Mouse (Mus musculus) MEL (cell line): ENCODE measurements around the gene Cbx8. TPM values are rescaled to one million over a fixed set of nuclear protein-coding genes. Genes with fewer than 3 reads are reported as not detected.

ENCODE experiments used
- DNase-seq: peaks from one replicate; pipeline ENCODE4 v3.0.0; 2011; ENCODE audit warnings: low read depth, low spot score
- H3K27ac ChIP-seq: 2 replicates; pipeline ENCODE4 v1.5.1; 2012; ENCODE audit warnings: low read depth, mild to moderate bottlenecking, control low read depth, low read length, moderate library complexity; ENCODE audit not compliant: control insufficient read depth
- H3K27me3 ChIP-seq, 2 experiments: fragments of 150-350 bp in 1 of 2; sonication (generic) in 1 of 2; 2 replicates each; pipeline ENCODE4 v1.6.1; 2012; ENCODE audit warnings: low read length in 2 of 2, mild to moderate bottlenecking in 2 of 2, improper control_type of control experiment in 1 of 2, moderate library complexity in 1 of 2; ENCODE audit not compliant: insufficient read depth in 2 of 2, control insufficient read depth in 1 of 2
- H3K36me3 ChIP-seq, 2 experiments: 2 replicates each; pipeline ENCODE4 v1.6.1; 2012 to 2014; ENCODE audit warnings: low read length in 2 of 2, improper control_type of control experiment in 1 of 2, inconsistent platforms in 1 of 2, mild to moderate bottlenecking in 1 of 2; ENCODE audit not compliant: insufficient read depth in 2 of 2, control insufficient read depth in 1 of 2
- H3K4me1 ChIP-seq, 2 experiments: fragments of 150-350 bp in 1 of 2; sonication (generic) in 1 of 2; 2 replicates each; pipeline ENCODE4 v1.6.1; 2012; ENCODE audit warnings: low read length in 2 of 2, improper control_type of control experiment in 1 of 2, mild to moderate bottlenecking in 1 of 2; ENCODE audit not compliant: insufficient read depth in 2 of 2, control insufficient read depth in 1 of 2
- H3K4me3 ChIP-seq, 2 experiments: fragments of 150-350 bp in 1 of 2; sonication (generic) in 1 of 2; 2 replicates each; pipeline ENCODE4 v1.5.1; 2012; ENCODE audit warnings: low read depth in 2 of 2, low read length in 2 of 2, mild to moderate bottlenecking in 2 of 2, moderate library complexity in 2 of 2, control low read depth in 1 of 2, improper control_type of control experiment in 1 of 2; ENCODE audit not compliant: control insufficient read depth in 1 of 2, insufficient read depth in 1 of 2
- H3K79me2 ChIP-seq: 2 replicates; pipeline ENCODE4 v1.6.1; 2012; ENCODE audit warnings: mild to moderate bottlenecking, low read length, moderate library complexity; ENCODE audit not compliant: control insufficient read depth, poor library complexity, insufficient read depth
- H3K9ac ChIP-seq: 2 replicates; pipeline ENCODE4 v1.6.1; 2012; ENCODE audit warnings: low read depth, mild to moderate bottlenecking, control low read depth, low read length, moderate library complexity; ENCODE audit not compliant: control insufficient read depth, poor library complexity, severe bottlenecking
- H3K9me3 ChIP-seq: fragments of 150-350 bp; sonication (generic); replicated peaks from 2 replicates; pipeline ENCODE4 v1.6.1; 2012; ENCODE audit warnings: mild to moderate bottlenecking, low read length, improper control_type of control experiment, moderate library complexity; ENCODE audit not compliant: insufficient read depth
- BHLHE40 ChIP-seq: IDR thresholded peaks from 2 replicates; pipeline ENCODE4 v1.6.1; 2012; ENCODE audit warnings: low read depth, mild to moderate bottlenecking, inconsistent platforms, low read length, improper control_type of control experiment, borderline replicate concordance
- CHD1 ChIP-seq: IDR thresholded peaks from 2 replicates; pipeline ENCODE4 v1.6.1; 2012; ENCODE audit warnings: low read depth, mild to moderate bottlenecking, inconsistent platforms, low read length, improper control_type of control experiment
- ELF1 ChIP-seq: IDR thresholded peaks from 2 replicates; pipeline ENCODE4 v1.6.1; 2014; ENCODE audit warnings: low read depth, mild to moderate bottlenecking, inconsistent platforms, low read length, improper control_type of control experiment, moderate library complexity
- EP300 ChIP-seq, 2 experiments: IDR thresholded peaks; 2 replicates each; pipeline ENCODE4 v1.6.1; 2011; ENCODE audit warnings: improper control_type of control experiment in 2 of 2, low read length in 2 of 2, low read depth in 1 of 2, mild to moderate bottlenecking in 1 of 2
- GATA1 ChIP-seq: IDR thresholded peaks from 2 replicates; pipeline ENCODE4 v1.6.1; 2011; ENCODE audit warnings: low read depth, low read length, improper control_type of control experiment
- JUND ChIP-seq: IDR thresholded peaks from 2 replicates; pipeline ENCODE4 v1.6.1; 2011; ENCODE audit warnings: low read depth, mild to moderate bottlenecking, improper control_type of control experiment, low read length
- KAT2A ChIP-seq: conservative IDR thresholded peaks from 2 replicates; pipeline ENCODE4 v1.6.1; 2012; ENCODE audit warnings: low read depth, low read length, improper control_type of control experiment, inconsistent platforms
- MAFK ChIP-seq: IDR thresholded peaks from 2 replicates; pipeline ENCODE4 v1.6.1; 2011; ENCODE audit warnings: low read depth, mild to moderate bottlenecking, low read length, improper control_type of control experiment, borderline replicate concordance
- MAX ChIP-seq: IDR thresholded peaks from 2 replicates; pipeline ENCODE4 v1.6.1; 2011; ENCODE audit warnings: low read length, improper control_type of control experiment
- MAZ ChIP-seq: IDR thresholded peaks from 2 replicates; pipeline ENCODE4 v1.6.1; 2012; ENCODE audit warnings: low read depth, mild to moderate bottlenecking, inconsistent platforms, low read length, improper control_type of control experiment
- MXI1 ChIP-seq: IDR thresholded peaks from 2 replicates; pipeline ENCODE4 v1.6.1; 2011; ENCODE audit warnings: mild to moderate bottlenecking, low read depth, low read length, improper control_type of control experiment
- MYB ChIP-seq: IDR thresholded peaks from 2 replicates; pipeline ENCODE4 v1.6.1; 2011; ENCODE audit warnings: mild to moderate bottlenecking, low read depth, low read length, improper control_type of control experiment
- MYC ChIP-seq: IDR thresholded peaks from 2 replicates; pipeline ENCODE4 v1.6.1; 2011; ENCODE audit warnings: low read depth, mild to moderate bottlenecking, low read length, improper control_type of control experiment, moderate library complexity
- POLR2A ChIP-seq, 2 experiments: IDR thresholded peaks; 2 replicates each; pipeline ENCODE4 v1.6.1; 2011 to 2012; ENCODE audit warnings: low read length in 2 of 2, mild to moderate bottlenecking in 2 of 2, control low read depth in 1 of 2, improper control_type of control experiment in 1 of 2, low read depth in 1 of 2, moderate library complexity in 1 of 2; ENCODE audit not compliant: control insufficient read depth in 1 of 2, insufficient read depth in 1 of 2, poor library complexity in 1 of 2
- RAD21 ChIP-seq: IDR thresholded peaks from 2 replicates; pipeline ENCODE4 v1.6.1; 2011; ENCODE audit warnings: mild to moderate bottlenecking, low read depth, low read length, improper control_type of control experiment
- RCOR1 ChIP-seq: IDR thresholded peaks from 2 replicates; pipeline ENCODE4 v1.6.1; 2012; ENCODE audit warnings: low read depth, mild to moderate bottlenecking, inconsistent platforms, low read length, improper control_type of control experiment
- SIN3A ChIP-seq: IDR thresholded peaks from 2 replicates; pipeline ENCODE4 v1.6.1; 2012; ENCODE audit warnings: low read length, improper control_type of control experiment, inconsistent platforms
- SMC3 ChIP-seq: IDR thresholded peaks from 2 replicates; pipeline ENCODE4 v1.6.1; 2011; ENCODE audit warnings: low read depth, low read length, improper control_type of control experiment
- TBP ChIP-seq: IDR thresholded peaks from 2 replicates; pipeline ENCODE4 v1.8.0; 2011; ENCODE audit warnings: low read depth, low read length, improper control_type of control experiment
- TCF12 ChIP-seq: IDR thresholded peaks from 2 replicates; pipeline ENCODE4 v1.6.1; 2014; ENCODE audit warnings: low read depth, mild to moderate bottlenecking, inconsistent platforms, low read length, improper control_type of control experiment, moderate library complexity
- polyA plus RNA-seq, 2 experiments: library from polyadenylated mRNA; stranded (reverse) in 1 of 2; unstranded in 1 of 2; fragments of >175 nt in 1 of 2; fragments of >200 nt in 1 of 2; gene quantifications; 2 replicates each; pipeline versions ENCODE4 v1.2.1 to v1.2.4; 2012; ENCODE audit warnings: low replicate concordance in 2 of 2, low read depth in 1 of 2; ENCODE audit not compliant: insufficient read length in 2 of 2, insufficient read depth in 1 of 2, missing spikeins in 1 of 2
- total RNA-seq: library from RNA; depleted of rRNA; stranded (reverse); fragments of 300-350 nt; gene quantifications from 2 replicates; pipeline ENCODE4 v1.2.3, GENCODE M21; 2012

The Cbx8 gene
- total and polyA plus RNA-seq, 3 experiments: 5.7 to 11.3 TPM; not detected in 1

- no peak for TF ChIP-seq CHD1
- no peak for TF ChIP-seq MAFK
- no peak for TF ChIP-seq MYB
- no peak for TF ChIP-seq SMC3
- TF ChIP-seq JUND: no peak
- TF ChIP-seq MAZ: no peak
- no peak for TF ChIP-seq ELF1
- TF ChIP-seq GATA1: no peak
- no peak for TF ChIP-seq POLR2A (IDR thresholded peaks at IDR 0.05; ENCODE audit: control insufficient read depth in 1 of 2, insufficient read depth in 1 of 2, low read depth in 1 of 2, low read length in 2 of 2, poor library complexity in 1 of 2)
- no peak for TF ChIP-seq TBP
- no peak for TF ChIP-seq KAT2A
- TF ChIP-seq EP300 (IDR thresholded peaks at IDR 0.05; ENCODE audit: low read depth in 1 of 2, low read length in 2 of 2): no peak
- no peak for TF ChIP-seq MAX
These were observed 31.5 kb upstream of the Cbx8 start for GRCm38 (mm10) chr11:119072239-119072638.

GRCm38 (mm10) chr11:119066841-119067240 is 26.1 kb upstream of the Cbx8 start:
- no peak for DNase-seq
- TF ChIP-seq BHLHE40: no peak
- TF ChIP-seq RCOR1: no peak
- no peak for TF ChIP-seq RAD21
- Histone ChIP-seq H3K4me3 (no peak overlapping the region), H3K79me2 (no peaks in the 10 kb centered on the region), H3K36me3 (no peaks in the 10 kb centered on the region), H3K9ac (no peak overlapping the region), H3K4me1 (no peaks in the 10 kb centered on the region), H3K27ac (no peak overlapping the region), H3K27me3 (peaks cover 4 to 11% of the 10 kb centered on the region in 2 experiments; a peak in 3 of 4 replicates), H3K9me3 (no peaks in the 10 kb centered on the region)

More at GRCm38 (mm10) chr11:119072239-119072638, 31.5 kb upstream of the Cbx8 start:
- Histone ChIP-seq H3K27ac (no peak overlapping the region), H3K79me2 (no peaks in the 10 kb centered on the region), H3K27me3 (peaks cover 0 to 9% of the 10 kb centered on the region in 2 experiments; a peak in 3 of 4 replicates), H3K9ac (no peak overlapping the region), H3K4me1 (no peaks in the 10 kb centered on the region), H3K36me3 (no peaks in the 10 kb centered on the region), H3K4me3 (no peak overlapping the region), H3K9me3 (no peaks in the 10 kb centered on the region)
- DNase-seq: no peak

GRCm38 (mm10) chr11:119059256-119059655 is 18.5 kb upstream of the Cbx8 start:
- Histone ChIP-seq H3K9me3 (no peaks in the 10 kb centered on the region), H3K4me3 (no peak overlapping the region), H3K36me3 (no peaks in the 10 kb centered on the region), H3K27me3 (peaks cover 5 to 6% of the 10 kb centered on the region in 2 experiments; a peak in 3 of 4 replicates), H3K9ac (no peak overlapping the region), H3K27ac (no peak overlapping the region), H3K79me2 (no peaks in the 10 kb centered on the region), H3K4me1 (no peaks in the 10 kb centered on the region)
- TF ChIP-seq GATA1 (no peak), TCF12 (no peak), BHLHE40 (no peak), MYC (no peak), SIN3A (no peak), RAD21 (no peak), SMC3 (no peak), MXI1 (no peak), ELF1 (no peak), MYB (no peak)
- no peak for DNase-seq
